Mouse (Mus musculus) kidney, embryonic 14.5 days (tissue): Measurements from ENCODE around the gene Fdxr. TPM values are rescaled to one million over a fixed set of nuclear protein-coding genes. Genes with fewer than 3 reads are reported as not detected.

Experiments
- ATAC-seq: fragments of 200-750 bp; cut with Nextera tagmentation; 2 replicates; pipeline ENCODE4 v1.8.0; 2017; ENCODE audit warnings: moderate number of reproducible peaks, mild to moderate bottlenecking, moderate TSS enrichment, moderate library complexity; ENCODE audit not compliant: low FRiP score, low TSS enrichment
- H3K27ac ChIP-seq: fragments of 300-500 bp; sonication (generic); 2 replicates; pipeline ENCODE4 v1.5.1; 2014; ENCODE audit warnings: low read depth, mild to moderate bottlenecking, low read length, moderate library complexity, mixed read lengths
- H3K27me3 ChIP-seq: fragments of 300-500 bp; sonication (generic); 2 replicates; pipeline ENCODE4 v1.6.1; 2014; ENCODE audit warnings: mild to moderate bottlenecking, low read length; ENCODE audit not compliant: control insufficient read depth, insufficient read depth
- H3K36me3 ChIP-seq: fragments of 300-500 bp; sonication (generic); 2 replicates; pipeline ENCODE4 v1.6.1; 2014; ENCODE audit warnings: low read length, mixed read lengths; ENCODE audit not compliant: control insufficient read depth, insufficient read depth
- H3K4me1 ChIP-seq: fragments of 300-500 bp; sonication (generic); 2 replicates; pipeline ENCODE4 v1.6.1; 2014; ENCODE audit warnings: low read length, mixed read lengths; ENCODE audit not compliant: control insufficient read depth, insufficient read depth
- H3K4me2 ChIP-seq: fragments of 300-500 bp; sonication (generic); replicated peaks from 2 replicates; pipeline ENCODE4 v1.6.1; 2014; ENCODE audit warnings: low read depth, mild to moderate bottlenecking, low read length
- H3K4me3 ChIP-seq: fragments of 300-500 bp; sonication (generic); 2 replicates; pipeline ENCODE4 v1.5.1; 2014; ENCODE audit warnings: mild to moderate bottlenecking, low read length
- H3K9ac ChIP-seq: fragments of 300-500 bp; sonication (generic); 2 replicates; pipeline ENCODE4 v1.6.1; 2014; ENCODE audit warnings: low read depth, mild to moderate bottlenecking, low read length, moderate library complexity
- H3K9me3 ChIP-seq: fragments of 300-500 bp; sonication (generic); 2 replicates; pipeline ENCODE4 v1.6.1; 2016; ENCODE audit warnings: low read length; ENCODE audit not compliant: control insufficient read depth
- WGBS: fragments of 180-500 bp; shearing (Covaris S2); extraction: QIAGEN DNeasy Blood & Tissue Kit; methylation state at CpG from one replicate; pipeline ENCODE4 v1.1.7; 2014; 5-methylcytosine and 5-hydroxymethylcytosine counted together
- polyA plus RNA-seq: library from polyadenylated mRNA; unstranded; fragments of >200 nt; fragmentation: Nextera tagmentation; extraction: Ambion mirVana; gene quantifications from 2 replicates; pipeline ENCODE4 v1.2.1, GENCODE M21; 2014

Fdxr gene
- polyA plus RNA-seq, 1 experiment from 2014 or later: 13.1 TPM

DNA sequence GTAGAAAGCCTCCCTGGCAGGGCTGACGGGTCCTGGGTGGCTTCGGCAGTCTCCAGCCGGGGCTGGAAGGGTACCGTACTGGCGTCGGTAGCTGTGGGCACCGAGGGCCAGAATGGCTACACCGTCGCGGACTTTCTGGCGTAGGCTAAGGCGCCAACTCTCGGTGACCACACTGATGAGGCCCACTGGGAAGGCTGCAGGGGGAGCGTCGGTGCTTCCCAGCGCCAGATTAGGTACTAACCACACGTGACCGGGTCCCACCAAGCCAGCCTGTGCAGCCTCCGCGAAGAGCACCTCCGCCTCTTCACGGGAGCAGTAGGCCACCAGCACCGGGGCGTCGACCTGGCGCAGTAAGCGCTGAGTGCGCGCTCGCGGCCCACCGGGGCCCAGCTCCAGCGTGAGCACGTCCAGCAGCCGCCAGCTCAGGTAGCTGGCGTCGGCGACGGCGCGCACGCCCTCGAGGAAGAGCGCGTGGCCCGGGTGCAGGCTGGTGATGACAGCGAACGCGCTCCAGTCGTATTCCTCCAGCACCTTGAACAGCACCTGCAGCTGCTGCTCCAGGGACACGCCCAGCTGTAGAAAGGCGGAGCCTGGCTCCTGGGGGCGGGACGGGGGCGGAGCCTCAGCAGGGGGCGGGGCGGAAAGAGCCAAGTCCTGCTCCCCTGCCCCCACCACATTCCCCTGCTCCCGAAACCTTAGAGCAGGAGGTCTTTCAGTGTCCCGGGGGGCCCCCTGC is 18.9 kb downstream of the Fdxr start:
- no peaks in the 10 kb centered on the region for H3K4me1 ChIP-seq
- H3K4me2 ChIP-seq: peak overlapping the region; percentile 15; the same call in 1 of the 2 replicates
- WGBS: 18% methylated on average over 49 of the region's 59 CpGs
- H3K36me3 ChIP-seq: no peaks in the 10 kb centered on the region
- 0 out of 2 replicates have a peak, but pooled peaks have one; percentile 14 for ATAC-seq
- no peak overlapping the region for H3K27ac ChIP-seq
- H3K9me3 ChIP-seq: no peaks in the 10 kb centered on the region
- no peak overlapping the region for H3K9ac ChIP-seq
- peaks cover 80% of the 10 kb centered on the region for H3K27me3 ChIP-seq
- peak overlapping the region; percentile 13 for H3K4me3 ChIP-seq

DNA sequence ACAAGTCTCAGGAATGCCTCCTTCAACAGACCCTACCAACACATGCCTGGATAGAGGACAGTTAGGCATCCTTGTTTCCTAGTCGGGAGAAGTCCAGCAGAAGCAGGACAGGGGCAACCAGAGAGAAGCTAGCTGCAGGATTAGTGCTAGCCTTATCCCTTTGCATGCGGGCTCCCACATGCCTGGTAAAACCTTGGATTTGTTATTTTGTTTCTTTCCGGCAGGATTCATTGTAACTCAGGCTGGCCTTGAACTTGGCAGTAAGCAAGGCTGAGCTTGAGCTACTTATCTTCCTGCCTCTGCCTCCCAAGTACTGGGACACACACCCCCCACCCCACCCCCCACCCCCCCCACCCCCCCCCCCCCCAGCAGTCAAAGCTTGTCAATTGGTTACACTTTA is 25.6 kb downstream of the Fdxr start:
- Histone ChIP-seq H3K4me3 (no peak overlapping the region), H3K4me1 (peaks cover 8% of the 10 kb centered on the region; the same call in 1 of the 2 replicates), H3K9ac (no peak overlapping the region), H3K27me3 (peaks cover 81% of the 10 kb centered on the region), H3K36me3 (no peaks in the 10 kb centered on the region), H3K9me3 (no peaks in the 10 kb centered on the region), H3K27ac (no peak overlapping the region), H3K4me2 (no peak overlapping the region)
- ATAC-seq: no peak
- 51% methylated on average over 3 of the region's 3 CpGs for WGBS

DNA sequence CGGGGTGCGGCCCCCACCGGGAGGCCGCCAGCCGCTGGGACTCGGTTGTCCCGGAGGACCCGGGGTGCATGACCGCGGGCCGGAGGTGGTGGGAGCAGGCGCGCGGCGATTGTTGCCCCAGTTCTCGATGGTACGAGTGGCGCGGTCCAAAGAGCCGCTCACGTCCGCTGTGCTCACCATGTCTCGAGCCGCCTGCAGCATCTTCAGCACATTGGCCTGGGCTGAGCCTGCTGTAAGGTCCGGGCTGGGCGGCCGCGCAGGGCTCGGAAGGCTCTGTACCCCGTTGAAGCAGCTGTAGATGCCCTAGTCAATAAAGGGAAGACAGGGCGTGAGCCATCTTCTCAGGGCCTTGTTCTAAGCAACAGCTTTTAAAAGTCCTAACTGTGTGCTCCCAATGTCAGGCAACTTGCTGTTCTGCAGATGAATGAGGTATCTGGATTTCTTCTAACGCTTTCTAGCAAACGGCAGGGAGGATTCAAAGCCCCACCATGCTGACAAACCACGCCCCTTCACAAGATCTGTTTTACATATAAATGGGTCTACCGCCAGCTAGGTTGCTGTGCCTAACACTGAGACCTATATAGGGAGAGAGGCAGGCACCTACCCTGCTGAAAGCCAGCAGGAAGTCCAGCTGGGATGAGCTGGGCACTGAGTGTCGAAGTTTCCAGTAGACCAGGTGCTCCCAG is 26.3 kb downstream of the Fdxr start:
- no peak for ATAC-seq
- Histone ChIP-seq H3K9me3 (no peaks in the 10 kb centered on the region), H3K4me1 (peaks cover 13% of the 10 kb centered on the region; the same call in 1 of the 2 replicates), H3K36me3 (no peaks in the 10 kb centered on the region), H3K27ac (no peak overlapping the region), H3K4me2 (peak overlapping the region; percentile 65), H3K9ac (no peak overlapping the region), H3K27me3 (peaks cover 76% of the 10 kb centered on the region), H3K4me3 (peak overlapping the region; percentile 42)
- 1% methylated on average over 36 of the region's 36 CpGs for WGBS

DNA sequence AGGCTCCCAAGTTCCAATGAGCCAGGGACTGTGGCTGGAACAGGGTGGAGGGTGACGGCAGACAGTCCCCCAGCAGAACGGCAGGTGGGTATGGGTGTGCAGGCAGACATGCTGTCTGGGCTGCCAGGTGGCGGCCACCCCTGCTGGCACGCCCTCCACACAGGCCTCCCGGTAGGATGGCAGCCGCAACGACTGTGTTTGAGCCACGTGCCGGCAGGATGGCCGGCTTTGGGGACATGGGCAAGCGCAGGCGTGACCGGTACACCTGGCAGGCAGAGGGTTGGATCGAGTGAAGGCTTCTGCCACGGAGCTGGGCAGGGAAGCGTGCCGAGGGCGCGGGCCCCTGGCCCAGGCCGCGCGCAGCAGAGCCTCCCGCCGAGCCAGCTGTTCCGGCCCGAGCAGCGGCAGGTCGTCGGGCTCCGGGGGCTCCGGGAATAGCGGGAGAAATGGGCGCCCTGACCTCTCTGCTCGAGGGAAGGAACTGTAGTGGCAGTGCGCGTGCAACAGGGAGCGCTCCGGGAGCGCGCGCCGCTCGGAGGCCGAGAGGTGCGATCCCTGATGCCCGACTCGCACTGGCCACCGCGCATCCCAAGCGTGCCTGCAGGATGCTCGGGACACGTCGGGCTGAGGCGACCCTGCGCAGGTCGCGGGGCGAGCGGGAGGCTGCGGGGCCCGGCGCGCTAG is 27.0 kb downstream of the Fdxr start:
- Histone ChIP-seq H3K4me1 (peaks cover 16% of the 10 kb centered on the region; the same call in 1 of the 2 replicates), H3K4me3 (peak overlapping the region; percentile 42), H3K27ac (no peak overlapping the region), H3K4me2 (peak overlapping the region; percentile 65), H3K9me3 (no peaks in the 10 kb centered on the region), H3K9ac (no peak overlapping the region), H3K36me3 (no peaks in the 10 kb centered on the region; the same call in 1 of the 2 replicates), H3K27me3 (peaks cover 70% of the 10 kb centered on the region)
- WGBS: 3% methylated on average over 63 of the region's 63 CpGs
- ATAC-seq: no peak

DNA sequence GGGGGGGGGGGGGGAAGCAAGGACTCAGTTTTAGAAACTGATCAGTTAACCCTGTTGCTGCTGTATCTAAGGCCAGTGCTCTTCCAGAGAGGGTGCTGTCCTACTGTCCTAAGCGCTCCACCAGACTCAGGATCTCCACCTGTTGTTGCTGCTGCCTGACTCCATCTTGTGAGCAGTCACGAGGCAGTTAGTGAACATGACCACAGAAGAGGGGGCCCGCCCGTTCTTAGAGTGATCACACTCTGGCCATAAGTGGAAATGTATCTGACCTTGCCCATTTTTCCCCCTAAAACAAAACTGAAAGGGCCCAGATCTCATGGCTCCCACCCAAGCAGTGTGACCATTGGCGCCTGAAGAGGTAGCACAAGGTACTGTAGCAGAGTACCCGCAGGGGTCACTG is 28.9 kb downstream of the Fdxr start:
- no peak overlapping the region for H3K27ac ChIP-seq
- peaks cover 63% of the 10 kb centered on the region for H3K27me3 ChIP-seq
- no peak overlapping the region for H3K4me3 ChIP-seq
- ATAC-seq: no peak
- no peaks in the 10 kb centered on the region for H3K9me3 ChIP-seq
- 69% methylated on average over 6 of the region's 6 CpGs for WGBS
- H3K4me2 ChIP-seq: no peak overlapping the region
- peaks cover 21% of the 10 kb centered on the region; the same call in 1 of the 2 replicates for H3K4me1 ChIP-seq
- peaks cover 3% of the 10 kb centered on the region for H3K36me3 ChIP-seq
- H3K9ac ChIP-seq: no peak overlapping the region

DNA sequence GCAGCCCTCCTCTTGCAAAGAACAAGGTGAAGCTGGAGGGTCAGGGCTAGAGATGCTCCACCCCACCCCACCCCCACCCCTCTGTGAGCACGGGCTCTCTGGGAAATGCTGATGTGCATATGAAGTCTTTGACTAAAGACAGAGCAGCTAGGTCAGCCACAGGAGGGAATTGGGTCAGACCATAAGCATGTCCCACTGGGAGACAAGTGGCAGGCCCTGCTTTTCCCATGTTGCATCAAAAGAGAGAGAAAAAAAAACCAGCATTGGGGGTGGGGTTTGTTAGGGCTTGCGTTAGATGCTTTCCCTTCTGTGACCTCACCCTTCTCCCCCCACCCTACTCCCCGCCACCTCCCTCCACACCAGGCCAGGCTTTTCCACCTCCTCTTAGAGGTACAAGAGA is 29.6 kb downstream of the Fdxr start:
- ATAC-seq: no peak
- no peaks in the 10 kb centered on the region for H3K9me3 ChIP-seq
- H3K9ac ChIP-seq: no peak overlapping the region
- peaks cover 59% of the 10 kb centered on the region for H3K27me3 ChIP-seq
- no peak overlapping the region for H3K4me3 ChIP-seq
- peaks cover 3% of the 10 kb centered on the region for H3K36me3 ChIP-seq
- WGBS: 6% methylated on average over 3 of the region's 3 CpGs
- H3K4me2 ChIP-seq: no peak overlapping the region
- H3K4me1 ChIP-seq: peaks cover 21% of the 10 kb centered on the region; the same call in 1 of the 2 replicates
- H3K27ac ChIP-seq: no peak overlapping the region

DNA sequence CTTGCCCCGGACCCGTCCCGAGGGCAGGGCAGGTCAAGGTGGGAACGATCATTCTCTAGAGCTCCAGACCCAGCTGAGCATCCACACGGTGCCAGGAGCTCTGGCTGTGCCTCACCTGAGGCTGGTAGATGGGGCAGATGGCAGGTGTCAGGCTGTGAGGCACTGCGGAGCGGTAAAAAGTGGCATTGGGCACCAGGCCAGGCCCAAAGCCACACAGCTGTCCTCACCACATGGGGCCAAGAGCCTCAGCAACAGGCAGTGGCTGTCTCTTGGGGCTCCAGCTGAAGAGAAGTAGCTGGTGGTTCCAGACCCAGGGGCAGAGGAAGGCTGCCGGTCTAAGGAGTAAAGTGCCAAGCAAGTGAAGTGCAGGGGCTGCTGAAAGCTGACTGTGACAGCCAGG is 30.5 kb downstream of the Fdxr start:
- peaks cover 21% of the 10 kb centered on the region; the same call in 1 of the 2 replicates for H3K4me1 ChIP-seq
- peaks cover 3% of the 10 kb centered on the region for H3K36me3 ChIP-seq
- no peak overlapping the region for H3K4me3 ChIP-seq
- WGBS: 60% methylated on average over 8 of the region's 8 CpGs
- H3K27ac ChIP-seq: no peak overlapping the region
- no peak for ATAC-seq
- H3K9ac ChIP-seq: no peak overlapping the region
- H3K9me3 ChIP-seq: no peaks in the 10 kb centered on the region
- H3K27me3 ChIP-seq: peaks cover 52% of the 10 kb centered on the region
- H3K4me2 ChIP-seq: no peak overlapping the region

DNA sequence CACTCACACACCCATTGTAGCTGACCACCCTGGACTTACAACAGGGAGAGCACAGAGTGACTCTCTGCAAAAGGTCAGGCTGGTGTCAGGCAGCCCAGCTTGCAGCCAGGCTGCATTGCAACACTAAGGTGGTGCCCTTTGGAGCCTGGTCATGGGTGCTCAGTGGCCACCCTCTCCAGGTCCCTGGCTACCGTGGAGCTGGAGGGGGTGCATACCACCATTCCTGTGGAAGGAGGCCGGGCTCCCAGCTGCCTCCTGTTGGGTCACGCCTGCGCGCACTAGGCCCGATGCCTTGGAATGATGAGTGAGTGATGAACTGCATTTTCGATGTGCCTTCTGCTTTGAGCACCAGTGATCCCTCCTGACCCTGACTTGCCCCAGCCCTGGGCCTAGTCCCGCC is 32.0 kb downstream of the Fdxr start:
- H3K9me3 ChIP-seq: no peaks in the 10 kb centered on the region
- no peak overlapping the region for H3K4me3 ChIP-seq
- H3K27ac ChIP-seq: no peak overlapping the region
- no peak overlapping the region for H3K4me2 ChIP-seq
- H3K4me1 ChIP-seq: peaks cover 24% of the 10 kb centered on the region
- no peak for ATAC-seq
- 71% methylated on average over 8 of the region's 8 CpGs for WGBS
- H3K27me3 ChIP-seq: peaks cover 37% of the 10 kb centered on the region
- H3K36me3 ChIP-seq: peaks cover 3% of the 10 kb centered on the region
- H3K9ac ChIP-seq: no peak overlapping the region
